Comparison of ENCODE assay signal across 20 mouse cellular contexts in the genomic region with DNA sequence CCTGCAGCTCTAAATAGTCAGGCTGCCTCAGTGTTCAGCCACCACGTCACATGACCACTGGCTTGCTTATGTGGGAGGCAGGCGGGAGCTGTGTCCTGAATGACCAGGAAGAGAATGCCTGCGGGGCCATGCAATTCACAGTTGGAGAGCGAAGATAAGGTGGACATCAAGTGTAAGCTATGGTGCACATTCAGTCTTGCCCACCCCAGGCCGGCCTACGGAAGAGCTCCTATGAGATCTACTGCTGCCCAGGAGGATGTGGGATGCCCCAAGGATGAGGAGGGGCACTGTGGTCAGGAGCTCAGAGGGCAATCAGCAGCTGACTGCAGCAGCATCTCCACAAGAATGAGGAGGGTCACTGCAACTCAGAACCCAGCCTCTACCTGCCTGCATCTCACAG. TPM values are rescaled to one million over a fixed set of nuclear protein-coding genes. Genes with fewer than 3 reads are reported as not detected.
A peak's percentile ranks its signal among the peaks of the same experiment; 100 is the strongest.
DNase-seq lines count a peak whose midpoint lies in the region; ATAC-seq lines count a peak whose summit lies in the region.
"Had no signal": no experiment of that assay in that cellular context is flagged by ENCODE, and none has a peak within 500 bp of the region (broad histone marks: within the 10 kb centered on the region; RNA-seq: fewer than 3 reads in every experiment).

No protein-coding gene starts in this region.

- no peak overlapping the region for H3K9ac ChIP-seq in liver, embryonic 12.5 days
- H3K9ac ChIP-seq in liver, embryonic 16.5 days (ENCODE audit: low read depth, low read length), result no peak overlapping the region
- no peak overlapping the region for H3K9ac ChIP-seq in hindbrain, embryonic 14.5 days
- H3K9ac ChIP-seq: heart, embryonic 15.5 days had no signal

- no peaks in the 10 kb centered on the region for H3K27me3 ChIP-seq in megakaryocyte, embryonic 14.5 days (replicated peaks)
- peaks cover 6% of the 10 kb centered on the region; the same call in 1 of the 2 replicates for H3K27me3 ChIP-seq in liver, embryonic 12.5 days (replicated peaks)
- no peaks in the 10 kb centered on the region for H3K27me3 ChIP-seq in liver, embryonic 16.5 days (ENCODE audit: control insufficient read depth, insufficient read depth, low read depth, low read length)
- H3K27me3 ChIP-seq in hindbrain, embryonic 14.5 days (ENCODE audit: control insufficient read depth, insufficient read depth, low read length), result no peaks in the 10 kb centered on the region
- H3K27me3 ChIP-seq: heart, embryonic 15.5 days had no signal

- no peak for ATAC-seq in megakaryocyte, adult 5-6 weeks (ENCODE audit: poor library complexity, severe bottlenecking)
- peak; percentile 39; the same call in 1 of the 2 replicates for ATAC-seq in liver, embryonic 12.5 days
- ATAC-seq in liver, embryonic 16.5 days (ENCODE audit: low read depth), result 0 out of 2 replicates have a peak, but pooled peaks have one; percentile 8
- ATAC-seq in hindbrain, embryonic 14.5 days (ENCODE audit: low FRiP score), result no peak
- ATAC-seq: forebrain, embryonic 14.5 days; hindbrain, embryonic 16.5 days; inflammation-experienced regulatory T-cells, adult 6 months had no signal

- 47% methylated on average over 6 of the region's 6 CpGs for WGBS in liver, embryonic 12.5 days (ENCODE audit: insufficient replicate concordance)
- WGBS in liver, embryonic 16.5 days (ENCODE audit: insufficient replicate concordance), result 38% methylated on average over 6 of the region's 6 CpGs
- 89% methylated on average over 6 of the region's 6 CpGs for WGBS in hindbrain, embryonic 14.5 days

- peaks cover 91% of the 10 kb centered on the region for H3K36me3 ChIP-seq in megakaryocyte, embryonic 14.5 days (replicated peaks; ENCODE audit: low read length)
- peaks cover 54% of the 10 kb centered on the region for H3K36me3 ChIP-seq in liver, embryonic 12.5 days
- H3K36me3 ChIP-seq in liver, embryonic 16.5 days (ENCODE audit: control insufficient read depth, insufficient read depth), result 0 out of 2 replicates have a peak, but pooled peaks cover 4% of the 10 kb centered on the region
- peaks cover 66% of the 10 kb centered on the region for H3K36me3 ChIP-seq in hindbrain, embryonic 14.5 days (replicated peaks; ENCODE audit: control insufficient read depth, insufficient read depth)

- DNase-seq in hindbrain, embryonic 14.5 days (ENCODE audit: low spot score), result no peak
- no peak for DNase-seq in cerebellum, adult 18-20 months
- no peak for DNase-seq in heart, postnatal 4 days
- DNase-seq: adrenal gland, adult 8-10 months; cerebellum, adult 11 months; cerebellum, adult 9-10 months; cerebellum, postnatal 36 days; gastrocnemius, postnatal 36 days; heart, adult 18-20 months; heart, postnatal 14 days had no signal

- no peaks in the 10 kb centered on the region for H3K9me3 ChIP-seq in megakaryocyte, embryonic 14.5 days
- H3K9me3 ChIP-seq in liver, embryonic 12.5 days (replicated peaks), result no peaks in the 10 kb centered on the region
- no peaks in the 10 kb centered on the region for H3K9me3 ChIP-seq in liver, embryonic 16.5 days (replicated peaks; ENCODE audit: control insufficient read depth, low read length)
- no peaks in the 10 kb centered on the region for H3K9me3 ChIP-seq in hindbrain, embryonic 14.5 days (ENCODE audit: control insufficient read depth, low read length)
- H3K9me3 ChIP-seq: embryonic facial prominence, embryonic 10.5 days; heart, embryonic 15.5 days had no signal

- no peak overlapping the region for H3K4me2 ChIP-seq in liver, embryonic 12.5 days
- no peak overlapping the region for H3K4me2 ChIP-seq in liver, embryonic 16.5 days (ENCODE audit: low read depth, low read length)
- no peak overlapping the region for H3K4me2 ChIP-seq in hindbrain, embryonic 14.5 days (replicated peaks)
- H3K4me2 ChIP-seq: heart, embryonic 11.5 days; heart, embryonic 15.5 days had no signal

- no peak overlapping the region for H3K27ac ChIP-seq in liver, embryonic 12.5 days
- no peak overlapping the region for H3K27ac ChIP-seq in liver, embryonic 16.5 days (ENCODE audit: low read length)
- no peak overlapping the region for H3K27ac ChIP-seq in hindbrain, embryonic 14.5 days
- H3K27ac ChIP-seq: embryonic facial prominence, embryonic 10.5 days; heart, embryonic 15.5 days had no signal

- H3K4me3 ChIP-seq in megakaryocyte, embryonic 14.5 days (replicated peaks), result peak overlapping the region; percentile 92
- no peak overlapping the region for H3K4me3 ChIP-seq in liver, embryonic 12.5 days
- no peak overlapping the region for H3K4me3 ChIP-seq in liver, embryonic 16.5 days (ENCODE audit: low read depth, low read length)
- H3K4me3 ChIP-seq in hindbrain, embryonic 14.5 days (replicated peaks; ENCODE audit: low read length), result no peak overlapping the region
- H3K4me3 ChIP-seq: embryonic facial prominence, embryonic 10.5 days; heart, embryonic 15.5 days had no signal

- peaks cover 100% of the 10 kb centered on the region for H3K4me1 ChIP-seq in megakaryocyte, embryonic 14.5 days
- 0 out of 2 replicates have a peak, but pooled peaks cover 3% of the 10 kb centered on the region for H3K4me1 ChIP-seq in liver, embryonic 12.5 days
- H3K4me1 ChIP-seq in liver, embryonic 16.5 days (ENCODE audit: control insufficient read depth, low read depth, low read length), result no peaks in the 10 kb centered on the region
- no peaks in the 10 kb centered on the region for H3K4me1 ChIP-seq in hindbrain, embryonic 14.5 days (replicated peaks; ENCODE audit: control insufficient read depth, insufficient read depth, low read length)
- H3K4me1 ChIP-seq: embryonic facial prominence, embryonic 10.5 days; heart, embryonic 15.5 days had no signal

RNA-seq across cellular contexts. Expression of gene Trappc10, which starts 41.0 kb away (rescaled TPM):
- polyA plus RNA-seq in megakaryocyte, embryonic 14.5 days (2012; ENCODE audit: insufficient read depth, low replicate concordance), result 11.0 and 13.6 TPM in 2 replicates
- total RNA-seq in megakaryocyte, adult 5-6 weeks (2015), result 26.1 and 37.9 TPM in 2 replicates
- 26.9 and 29.1 TPM in 2 replicates for total RNA-seq in megakaryocyte, adult 5-6 weeks (2017)
- 21.9 and 24.5 TPM in 2 replicates for polyA plus RNA-seq in liver, embryonic 12.5 days (2016; fragmentation: Nextera tagmentation; extraction: Ambion mirVana)
- polyA plus RNA-seq in liver, embryonic 16.5 days (2015; fragmentation: Nextera tagmentation; extraction: Ambion mirVana), result 4.3 and 5.9 TPM in 2 replicates
- 35.5 and 39.7 TPM in 2 replicates for polyA plus RNA-seq in hindbrain, embryonic 14.5 days (2014; fragmentation: Nextera tagmentation; extraction: Ambion mirVana)
- 10 to 100 TPM; 43.6 to 45.3 TPM for total RNA-seq in heart, postnatal 4 days (2021)

Comparison
In these comparisons a context has a peak if more than half of its experiments do, and no peak if none do; other contexts are left out.
1. ATAC-seq: peak in liver, embryonic 12.5 days (single experiment) and liver, embryonic 16.5 days (single experiment); none in megakaryocyte, adult 5-6 weeks (single experiment) and hindbrain, embryonic 14.5 days (single experiment).